Mouse (Mus musculus): ENCODE data around the gene Acbd3.
A peak's percentile ranks its signal among the peaks of the same experiment; 100 is the strongest.

- TF ChIP-seq TCF12 (IDR thresholded peaks at IDR 0.05; ENCODE audit: low read depth, low read length) (no peak), POLR2A (IDR thresholded peaks at IDR 0.05; ENCODE audit: low read depth, low read length) (peak; percentile 90), POLR2AphosphoS2 (IDR thresholded peaks at IDR 0.05; ENCODE audit: low read depth, low read length) (no peak), NELFE (IDR thresholded peaks at IDR 0.05; ENCODE audit: low read depth, low read length) (peak; percentile 68; the same call in 1 of the 2 replicates), CHD1 (IDR thresholded peaks at IDR 0.05; ENCODE audit: low read depth, low read length) (no peak), NRF1 (IDR thresholded peaks at IDR 0.05; ENCODE audit: low read depth, low read length) (peak; percentile 39; the same call in 1 of the 2 replicates), ELF1 (IDR thresholded peaks at IDR 0.05; ENCODE audit: low read depth, low read length) (peak; percentile 91), HCFC1 (IDR thresholded peaks at IDR 0.05; ENCODE audit: low read depth, low read length) (peak; percentile 86), CHD2 (IDR thresholded peaks at IDR 0.05; ENCODE audit: low read length) (peak; percentile 55; the same call in 1 of the 2 replicates), RCOR1 (conservative IDR thresholded peaks at IDR 0.05; ENCODE audit: low read depth, low read length) (no peak), CTCF (conservative IDR thresholded peaks at IDR 0.05 in 1 of 2, IDR thresholded peaks at IDR 0.05 in 1 of 2; ENCODE audit: low read depth in 2 of 2, low read length in 2 of 2) (peak in 1 of 2 experiments; percentile 19; a peak in 2 of 4 replicates), MAX (IDR thresholded peaks at IDR 0.05; ENCODE audit: low read length) (no peak), MEF2A (IDR thresholded peaks at IDR 0.05; ENCODE audit: borderline replicate concordance, low read depth, low read length) (no peak)
Measured at GRCm38 (mm10) chr1:180725704-180726179, at the start of gene Acbd3.
